Comparison of ENCODE assay signal across 18 mouse cellular contexts in genomic region chr11:84722658-84723201, GRCm38 (mm10).
DNase-seq lines count a peak whose midpoint lies in the region; ATAC-seq and TF ChIP-seq lines count a peak whose summit lies in the region.
"Had no signal": no experiment of that assay in that cellular context is flagged by ENCODE, and none has a peak within 500 bp of the region (broad histone marks: within the 10 kb centered on the region; RNA-seq: fewer than 3 reads in every experiment).

No protein-coding gene starts in this region.

- 0 out of 2 replicates have a peak, but pooled peaks cover 7% of the 10 kb centered on the region for H3K27me3 ChIP-seq in liver, postnatal 0 days (ENCODE audit: insufficient read depth, low read length)
- peaks cover 84% of the 10 kb centered on the region for H3K27me3 ChIP-seq in CH12.LX (replicated peaks)
- peaks cover 4% of the 10 kb centered on the region for H3K27me3 ChIP-seq in hindbrain, embryonic 12.5 days
- H3K27me3 ChIP-seq in liver, embryonic 15.5 days = peaks cover 29% of the 10 kb centered on the region

- no peaks in the 10 kb centered on the region for H3K79me2 ChIP-seq in CH12.LX (replicated peaks; ENCODE audit: control insufficient read depth, extremely low read depth, insufficient read depth, poor library complexity, severe bottlenecking)

- no peak overlapping the region for H3K27ac ChIP-seq in liver, postnatal 0 days (ENCODE audit: low read depth)
- H3K27ac ChIP-seq in CH12.LX (ENCODE audit: insufficient read depth, low read depth) = no peak overlapping the region
- peak overlapping the region; percentile 79 for H3K27ac ChIP-seq in hindbrain, embryonic 12.5 days
- no peak overlapping the region for H3K27ac ChIP-seq in liver, embryonic 15.5 days (replicated peaks)
- H3K27ac ChIP-seq: embryonic facial prominence, embryonic 12.5 days; forebrain, embryonic 15.5 days; hindbrain, embryonic 15.5 days; kidney, embryonic 15.5 days; limb, embryonic 12.5 days had no signal

- ATAC-seq in liver, postnatal 0 days = no peak
- peak; percentile 49; the same call in 1 of the 2 replicates for ATAC-seq in hindbrain, embryonic 12.5 days (ENCODE audit: low FRiP score)
- ATAC-seq in liver, embryonic 15.5 days (ENCODE audit: insufficient read depth) = peak; percentile 50; the same call in 1 of the 2 replicates
- ATAC-seq: forebrain, embryonic 15.5 days; intestine, postnatal 0 days had no signal

- no peaks in the 10 kb centered on the region; the same call in 1 of the 2 replicates for H3K4me1 ChIP-seq in liver, postnatal 0 days (ENCODE audit: insufficient read depth)
- no peaks in the 10 kb centered on the region; a peak in 1 of 4 replicates for H3K4me1 ChIP-seq in CH12.LX (ENCODE audit: control insufficient read depth in 1 of 2, insufficient read depth in 2 of 2)
- H3K4me1 ChIP-seq in hindbrain, embryonic 12.5 days = peaks cover 33% of the 10 kb centered on the region
- H3K4me1 ChIP-seq in liver, embryonic 15.5 days (replicated peaks) = peaks cover 47% of the 10 kb centered on the region
- H3K4me1 ChIP-seq: embryonic facial prominence, embryonic 12.5 days; forebrain, embryonic 15.5 days; kidney, embryonic 15.5 days; limb, embryonic 12.5 days had no signal

- H3K9ac ChIP-seq in liver, postnatal 0 days (replicated peaks) = no peak overlapping the region
- H3K9ac ChIP-seq in CH12.LX (ENCODE audit: insufficient read depth, low read depth) = no peak overlapping the region
- H3K9ac ChIP-seq in hindbrain, embryonic 12.5 days = no peak overlapping the region
- no peak overlapping the region for H3K9ac ChIP-seq in liver, embryonic 15.5 days
- H3K9ac ChIP-seq: embryonic facial prominence, embryonic 12.5 days; forebrain, embryonic 15.5 days; hindbrain, embryonic 15.5 days; kidney, embryonic 15.5 days; limb, embryonic 12.5 days; lung, embryonic 14.5 days had no signal

- dilution Hi-C loops in CH12.LX (cut with MboI; ENCODE audit: extremely low pct_ligation_motif_present, extremely low pct_unique_long_range_greater_than_20kb, low sequenced_read_pairs) = no loop called here

- no peak for TF ChIP-seq POLR2A in CH12.LX (IDR thresholded peaks at IDR 0.05; ENCODE audit: low read depth, low read length)

- H3K36me3 ChIP-seq in liver, postnatal 0 days (replicated peaks; ENCODE audit: insufficient read depth, low read length) = no peaks in the 10 kb centered on the region
- H3K36me3 ChIP-seq in CH12.LX (replicated peaks in 1 of 2; ENCODE audit: control insufficient read depth in 1 of 2, insufficient read depth in 1 of 2, low read length in 1 of 2) = no peaks in the 10 kb centered on the region
- H3K36me3 ChIP-seq in hindbrain, embryonic 12.5 days = no peaks in the 10 kb centered on the region
- no peaks in the 10 kb centered on the region for H3K36me3 ChIP-seq in liver, embryonic 15.5 days (replicated peaks)
- H3K36me3 ChIP-seq: embryonic facial prominence, embryonic 12.5 days; forebrain, embryonic 15.5 days; hindbrain, embryonic 15.5 days; kidney, embryonic 15.5 days; limb, embryonic 12.5 days had no signal

- WGBS in liver, postnatal 0 days (ENCODE audit: insufficient replicate concordance) = 42% methylated on average over 12 of the region's 12 CpGs
- WGBS in hindbrain, embryonic 12.5 days = 35% methylated on average over 12 of the region's 12 CpGs
- WGBS in liver, embryonic 15.5 days (ENCODE audit: insufficient replicate concordance) = 44% methylated on average over 12 of the region's 12 CpGs

- in situ Hi-C loops in CH12.LX (cut with MboI; ENCODE audit: low pct_ligation_motif_present, low pct_unique_long_range_greater_than_20kb, low sequenced_read_pairs) = no loop called here

- DNase-seq in liver (peak; percentile 16), CH12.LX (ENCODE audit: extremely low read depth) (no peak)
- DNase-seq in liver, postnatal 0 days = no peak
- no peak for DNase-seq in urinary bladder, adult 2 months (ENCODE audit: low spot score)
- no peak for DNase-seq in lung, postnatal 10 days
- DNase-seq: adrenal gland, adult 8-10 months; gastrocnemius, postnatal 36 days; lung, embryonic 14.5 days; lung, postnatal 4 days had no signal

- no peak for TF ChIP-seq RAD21 in CH12.LX (IDR thresholded peaks at IDR 0.05; ENCODE audit: low read depth, low read length)

- H3K4me2 ChIP-seq in liver, postnatal 0 days (ENCODE audit: low read depth, low read length) = no peak overlapping the region
- 0 out of 2 replicates have a peak overlapping the region, but pooled peaks have one; percentile 70 for H3K4me2 ChIP-seq in CH12.LX (ENCODE audit: insufficient read depth, low read depth, poor library complexity, severe bottlenecking)
- H3K4me2 ChIP-seq in hindbrain, embryonic 12.5 days (replicated peaks) = 0 out of 2 replicates have a peak overlapping the region, but pooled peaks have one; percentile 15
- peak overlapping the region; percentile 11 for H3K4me2 ChIP-seq in liver, embryonic 15.5 days
- H3K4me2 ChIP-seq: embryonic facial prominence, embryonic 12.5 days; forebrain, embryonic 15.5 days; hindbrain, embryonic 15.5 days; kidney, embryonic 15.5 days; limb, embryonic 12.5 days; lung, embryonic 14.5 days had no signal

- TF ChIP-seq CTCF in liver, postnatal 0 days (IDR thresholded peaks at IDR 0.05; ENCODE audit: low read depth) = no peak
- no peak for TF ChIP-seq CTCF in CH12.LX (conservative IDR thresholded peaks at IDR 0.05 in 1 of 2, IDR thresholded peaks at IDR 0.05 in 1 of 2; ENCODE audit: low read depth in 2 of 2, low read length in 2 of 2)

- no peaks in the 10 kb centered on the region for H3K9me3 ChIP-seq in liver, postnatal 0 days (ENCODE audit: low read length)
- H3K9me3 ChIP-seq in CH12.LX (replicated peaks; ENCODE audit: low read length) = no peaks in the 10 kb centered on the region
- no peaks in the 10 kb centered on the region for H3K9me3 ChIP-seq in hindbrain, embryonic 12.5 days (replicated peaks)
- no peaks in the 10 kb centered on the region for H3K9me3 ChIP-seq in liver, embryonic 15.5 days (replicated peaks)
- H3K9me3 ChIP-seq: embryonic facial prominence, embryonic 12.5 days; forebrain, embryonic 15.5 days; hindbrain, embryonic 15.5 days; kidney, embryonic 15.5 days; limb, embryonic 12.5 days had no signal

- H3K4me3 ChIP-seq in liver, postnatal 0 days (ENCODE audit: low read depth, low read length) = no peak overlapping the region
- no peak overlapping the region for H3K4me3 ChIP-seq in CH12.LX (replicated peaks in 1 of 3; ENCODE audit: low read depth in 2 of 3, low read length in 2 of 3, poor library complexity in 1 of 3)
- H3K4me3 ChIP-seq in hindbrain, embryonic 12.5 days = no peak overlapping the region
- H3K4me3 ChIP-seq in liver, embryonic 15.5 days (replicated peaks) = no peak overlapping the region
- H3K4me3 ChIP-seq: embryonic facial prominence, embryonic 12.5 days; erythroblast, embryonic 14.5 days; forebrain, embryonic 15.5 days; hindbrain, embryonic 15.5 days; kidney, embryonic 15.5 days; limb, embryonic 12.5 days had no signal

- TF ChIP-seq EP300 in liver, postnatal 0 days (IDR thresholded peaks at IDR 0.05; ENCODE audit: low read depth) = no peak
- no peak for TF ChIP-seq EP300 in CH12.LX (IDR thresholded peaks at IDR 0.05; ENCODE audit: low read length)

TF ChIP-seq in CH12.LX, 34 proteins besides CTCF, POLR2A, EP300 and RAD21:
- TF ChIP-seq GABPA (IDR thresholded peaks at IDR 0.05; ENCODE audit: insufficient replicate concordance, low read depth, low read length) (no peak), IRF4 (IDR thresholded peaks at IDR 0.05; ENCODE audit: low read depth, low read length) (no peak), TCF12 (IDR thresholded peaks at IDR 0.05; ENCODE audit: low read depth, low read length) (no peak), KAT2A (IDR thresholded peaks at IDR 0.05; ENCODE audit: insufficient replicate concordance, low read length) (no peak), CHD1 (IDR thresholded peaks at IDR 0.05; ENCODE audit: low read depth, low read length) (no peak), UBTF (IDR thresholded peaks at IDR 0.05; ENCODE audit: low read depth, low read length) (no peak), USF1 (IDR thresholded peaks at IDR 0.05; ENCODE audit: low read depth, low read length) (no peak), ZC3H11A (IDR thresholded peaks at IDR 0.05; ENCODE audit: low read depth, low read length) (no peak), JUN (IDR thresholded peaks at IDR 0.05; ENCODE audit: insufficient read depth, low read depth, low read length) (no peak), ZNF384 (IDR thresholded peaks at IDR 0.05; ENCODE audit: low read depth, low read length) (no peak), MYC (IDR thresholded peaks at IDR 0.05; ENCODE audit: low read depth, low read length) (no peak), POLR2AphosphoS2 (IDR thresholded peaks at IDR 0.05; ENCODE audit: low read depth, low read length) (no peak), CHD2 (IDR thresholded peaks at IDR 0.05; ENCODE audit: low read length) (no peak)
